Mouse (Mus musculus) ES-E14 (cell line): ENCODE measurements at regions not wholly inside any gene's neighbourhood (a gene's known extent, or its start where the extent isn't known, plus 50 kb on each side); places are given as distances from the start of the nearest gene placed in this dataset.
A peak's percentile ranks its signal among the peaks of the same experiment; 100 is the strongest.

Source experiments
- DNase-seq: peaks from one replicate; pipeline ENCODE4 v3.0.0-alpha.2; 2013; ENCODE audit warnings: low read depth, low spot score
- H3K27ac ChIP-seq: 2 replicates; pipeline ENCODE4 v1.5.1; 2012; ENCODE audit warnings: low read depth, mild to moderate bottlenecking, low read length, moderate library complexity, mixed read lengths; ENCODE audit not compliant: poor library complexity, insufficient read depth, severe bottlenecking
- H3K36me3 ChIP-seq: 2 replicates; pipeline ENCODE4 v1.6.1; 2012; ENCODE audit warnings: mild to moderate bottlenecking, low read length, moderate library complexity, mixed read lengths; ENCODE audit not compliant: control insufficient read depth, poor library complexity, insufficient read depth, severe bottlenecking
- H3K4me1 ChIP-seq, 2 experiments: fragments of 150-350 bp in 1 of 2; sonication (generic) in 1 of 2; 2 replicates each; pipeline ENCODE4 v1.6.1; 2012; ENCODE audit warnings: low read length in 2 of 2, mild to moderate bottlenecking in 1 of 2, mixed read lengths in 1 of 2; ENCODE audit not compliant: control insufficient read depth in 2 of 2, insufficient read depth in 2 of 2, poor library complexity in 1 of 2
- H3K4me3 ChIP-seq, 2 experiments: fragments of 150-350 bp in 1 of 2; sonication (generic) in 1 of 2; 2 replicates each; pipeline ENCODE4 v1.5.1; 2012; ENCODE audit warnings: low read length in 2 of 2, low read depth in 1 of 2, mild to moderate bottlenecking in 1 of 2, mixed read lengths in 1 of 2; ENCODE audit not compliant: insufficient read depth in 1 of 2, poor library complexity in 1 of 2, severe bottlenecking in 1 of 2
- H3K9ac ChIP-seq: 2 replicates; pipeline ENCODE4 v1.6.1; 2012; ENCODE audit warnings: low read depth, mild to moderate bottlenecking, low read length, mixed read lengths; ENCODE audit not compliant: poor library complexity, insufficient read depth, severe bottlenecking
- H3K9me3 ChIP-seq: fragments of 150-350 bp; sonication (generic); 2 replicates; pipeline ENCODE4 v1.6.1; 2012; ENCODE audit warnings: low read depth, mild to moderate bottlenecking, low read length; ENCODE audit not compliant: control insufficient read depth, insufficient read depth
- CHD2 ChIP-seq: IDR thresholded peaks from 2 replicates; pipeline ENCODE4 v1.6.1; 2014; ENCODE audit warnings: mild to moderate bottlenecking, low read depth, low read length, inconsistent platforms
- HCFC1 ChIP-seq: IDR thresholded peaks from 2 replicates; pipeline ENCODE4 v1.6.1; 2012; ENCODE audit warnings: low read length, inconsistent platforms, borderline replicate concordance; ENCODE audit not compliant: insufficient read depth
- MAFK ChIP-seq: IDR thresholded peaks from 2 replicates; pipeline ENCODE4 v1.6.1; 2014; ENCODE audit warnings: mild to moderate bottlenecking, low read depth, low read length, inconsistent platforms; ENCODE audit not compliant: insufficient read depth
- ZC3H11A ChIP-seq: IDR thresholded peaks from 2 replicates; pipeline ENCODE4 v1.6.1; 2012; ENCODE audit warnings: low read depth, mild to moderate bottlenecking, inconsistent platforms, low read length, borderline replicate concordance
- ZNF384 ChIP-seq: IDR thresholded peaks from 2 replicates; pipeline ENCODE4 v1.6.1; 2012; ENCODE audit warnings: low read depth, low read length, inconsistent platforms
- in situ Hi-C, 2 experiments: fragments of 600-800 bp; cut with MboI; formaldehyde crosslinking; loops; one replicate each; pipeline ENCODE4 v1.15.1; 2025; ENCODE audit warnings: low sequenced_read_pairs in 2 of 2, inconsistent platforms in 1 of 2; ENCODE audit not compliant: unreplicated experiment in 2 of 2

GRCm38 (mm10) chr12:12622712-12623292 is 318.9 kb downstream of the Mycn start:
- TF ChIP-seq CHD2 (no peak), HCFC1 (no peak), ZC3H11A (peak; percentile 79), MAFK (no peak), ZNF384 (no peak)
- H3K9ac ChIP-seq = no peak overlapping the region
- in situ Hi-C loops = loop anchor here in 1 of 2 experiments (10.0 kb wide), 1 partner anchor 322 kb away; the partner anchor contains the start of gene Mycn

GRCm38 (mm10) chr12:12621506-12621905 is 320.2 kb downstream of the Mycn start:
- H3K9ac ChIP-seq = no peak overlapping the region
- in situ Hi-C loops = loop anchor here in 1 of 2 experiments (10.0 kb wide), 1 partner anchor 323 kb away; the partner anchor contains the start of gene Mycn
- H3K4me1 ChIP-seq = peaks cover 2 to 4% of the 10 kb centered on the region in 2 experiments; a peak in 1 of 4 replicates
- DNase-seq = no peak
- no peaks in the 10 kb centered on the region for H3K36me3 ChIP-seq
- TF ChIP-seq ZNF384 (no peak), MAFK (no peak), HCFC1 (no peak), CHD2 (no peak), ZC3H11A (no peak)
- H3K9me3 ChIP-seq = no peaks in the 10 kb centered on the region
- no peak overlapping the region for H3K27ac ChIP-seq
- no peak overlapping the region for H3K4me3 ChIP-seq

More at GRCm38 (mm10) chr12:12622712-12623292, 318.9 kb downstream of the Mycn start:
- Histone ChIP-seq H3K9me3 (no peaks in the 10 kb centered on the region), H3K27ac (no peak overlapping the region), H3K36me3 (no peaks in the 10 kb centered on the region), H3K4me3 (no peak overlapping the region), H3K4me1 (peaks cover 2 to 4% of the 10 kb centered on the region in 2 experiments; a peak in 1 of 4 replicates)
- DNase-seq = peak; percentile 75

- in situ Hi-C loops = loop anchor here in 1 of 2 experiments (10.0 kb wide), 1 partner anchor 324 kb away; the partner anchor contains the start of gene Mycn
- Histone ChIP-seq H3K4me1 (peaks cover 2 to 4% of the 10 kb centered on the region in 2 experiments; a peak in 1 of 4 replicates), H3K27ac (no peak overlapping the region), H3K4me3 (no peak overlapping the region), H3K36me3 (no peaks in the 10 kb centered on the region), H3K9ac (no peak overlapping the region), H3K9me3 (no peaks in the 10 kb centered on the region)
- no peak for DNase-seq
- TF ChIP-seq MAFK (no peak), ZC3H11A (no peak)
Measured at GRCm38 (mm10) chr12:12620316-12620715, 321.4 kb downstream of the Mycn start.

GRCm38 (mm10) chr12:12619431-12619830 is 322.3 kb downstream of the Mycn start:
- no peak for DNase-seq
- H3K9me3 ChIP-seq = no peaks in the 10 kb centered on the region
- in situ Hi-C loops = no loop called here

More at GRCm38 (mm10) chr12:12619431-12619830, 322.3 kb downstream of the Mycn start:
- Histone ChIP-seq H3K9ac (no peak overlapping the region), H3K4me1 (peaks cover 2 to 4% of the 10 kb centered on the region in 2 experiments; a peak in 1 of 4 replicates), H3K36me3 (no peaks in the 10 kb centered on the region), H3K4me3 (no peak overlapping the region), H3K27ac (no peak overlapping the region)
- TF ChIP-seq ZNF384 = no peak
- TF ChIP-seq CHD2 = no peak
- no peak for TF ChIP-seq HCFC1
- TF ChIP-seq MAFK = no peak
- no peak for TF ChIP-seq ZC3H11A
